Mouse (Mus musculus): Measurements from ENCODE around the gene 9930021J03Rik.

9930021J03Rik gene

GRCm38 (mm10) chr19:29696309-29696708 is 109.5 kb downstream of the 9930021J03Rik start:
- in situ Hi-C loops (cut with MseI, MboI), result no loop called here

- in situ Hi-C loops (cut with MseI, MboI), result no loop called here
Observed at GRCm38 (mm10) chr19:29695071-29695470, 110.7 kb downstream of the 9930021J03Rik start.

- in situ Hi-C loops (cut with MseI, MboI), result no loop called here
Observed at GRCm38 (mm10) chr19:29683844-29684540, 121.8 kb downstream of the 9930021J03Rik start.

- in situ Hi-C loops (cut with MseI, MboI), result no loop called here
Observed at GRCm38 (mm10) chr19:29680182-29681152, 125.3 kb downstream of the 9930021J03Rik start.

GRCm38 (mm10) chr19:29678181-29678778 is 127.5 kb downstream of the 9930021J03Rik start:
- in situ Hi-C loops (cut with MseI, MboI), result no loop called here

- in situ Hi-C loops (cut with MseI, MboI), result no loop called here
Observed at GRCm38 (mm10) chr19:29676479-29677193, 129.2 kb downstream of the 9930021J03Rik start.

GRCm38 (mm10) chr19:29675562-29676078 is 130.2 kb downstream of the 9930021J03Rik start:
- in situ Hi-C loops (cut with MseI, MboI), result no loop called here

- in situ Hi-C loops (cut with MseI, MboI), result no loop called here
Observed at GRCm38 (mm10) chr19:29674946-29675345, 130.8 kb downstream of the 9930021J03Rik start.

GRCm38 (mm10) chr19:29672660-29673059 is 133.1 kb downstream of the 9930021J03Rik start:
- in situ Hi-C loops (cut with MseI, MboI), result no loop called here

GRCm38 (mm10) chr19:29671160-29671559 is 134.6 kb downstream of the 9930021J03Rik start:
- in situ Hi-C loops (cut with MseI, MboI), result no loop called here

- in situ Hi-C loops (cut with MseI, MboI), result no loop called here
Observed at GRCm38 (mm10) chr19:29670247-29670646, 135.5 kb downstream of the 9930021J03Rik start.

GRCm38 (mm10) chr19:29668135-29668534 is 137.7 kb downstream of the 9930021J03Rik start:
- in situ Hi-C loops (cut with MseI, MboI), result no loop called here

GRCm38 (mm10) chr19:29666965-29667594 is 138.7 kb downstream of the 9930021J03Rik start:
- in situ Hi-C loops (cut with MseI, MboI), result no loop called here

GRCm38 (mm10) chr19:29666164-29666563 is 139.6 kb downstream of the 9930021J03Rik start:
- in situ Hi-C loops (cut with MseI, MboI), result no loop called here

- in situ Hi-C loops (cut with MseI, MboI), result no loop called here
Observed at GRCm38 (mm10) chr19:29664934-29665333, 140.9 kb downstream of the 9930021J03Rik start.
